Mouse (Mus musculus) embryonic facial prominence, embryonic 11.5 days (tissue): ENCODE data around the gene 4930404N11Rik. TPM values are rescaled to one million over a fixed set of nuclear protein-coding genes. Genes with fewer than 3 reads are reported as not detected.

Experiments used
- ATAC-seq: fragments of 200-750 bp; cut with Nextera tagmentation; replicated peaks from 2 replicates; pipeline ENCODE4 v1.8.0; 2017; ENCODE audit warnings: low read depth; ENCODE audit not compliant: insufficient number of reproducible peaks, low FRiP score, low TSS enrichment
- DNase-seq: peaks from one replicate; pipeline ENCODE4 v3.0.0-alpha.2; 2015; ENCODE audit warnings: low spot score
- H3K27ac ChIP-seq: fragments of 300-500 bp; sonication (generic); replicated peaks from 2 replicates; pipeline ENCODE4 v1.5.1; 2014; ENCODE audit warnings: mild to moderate bottlenecking, low read depth, low read length, control low read depth
- H3K27me3 ChIP-seq: fragments of 300-500 bp; sonication (generic); 2 replicates; pipeline ENCODE4 v1.6.1; 2014; ENCODE audit warnings: mild to moderate bottlenecking, low read length, moderate library complexity, mixed read lengths; ENCODE audit not compliant: control insufficient read depth, insufficient read depth
- H3K36me3 ChIP-seq: fragments of 300-500 bp; sonication (generic); replicated peaks from 2 replicates; pipeline ENCODE4 v1.6.1; 2014; ENCODE audit warnings: low read depth, mild to moderate bottlenecking, low read length, moderate library complexity, mixed read lengths; ENCODE audit not compliant: control insufficient read depth, insufficient read depth
- H3K4me1 ChIP-seq: fragments of 300-500 bp; sonication (generic); 2 replicates; pipeline ENCODE4 v1.6.1; 2014; ENCODE audit warnings: low read length, mixed read lengths; ENCODE audit not compliant: control insufficient read depth, insufficient read depth
- H3K4me2 ChIP-seq: fragments of 300-500 bp; sonication (generic); 2 replicates; pipeline ENCODE4 v1.6.1; 2014; ENCODE audit warnings: low read depth, mild to moderate bottlenecking, control low read depth, low read length, moderate library complexity
- H3K4me3 ChIP-seq: fragments of 300-500 bp; sonication (generic); 2 replicates; pipeline ENCODE4 v1.5.1; 2014; ENCODE audit warnings: low read depth, low read length, control low read depth
- H3K9ac ChIP-seq: fragments of 300-500 bp; sonication (generic); replicated peaks from 2 replicates; pipeline ENCODE4 v1.6.1; 2014; ENCODE audit warnings: mild to moderate bottlenecking, control low read depth, low read length
- H3K9me3 ChIP-seq: fragments of 300-500 bp; sonication (generic); replicated peaks from 2 replicates; pipeline ENCODE4 v1.6.1; 2016; ENCODE audit warnings: mild to moderate bottlenecking, low read length, inconsistent platforms, mixed read lengths; ENCODE audit not compliant: control insufficient read depth
- WGBS: fragments of 180-500 bp; shearing (Covaris S2); extraction: QIAGEN DNeasy Blood & Tissue Kit; methylation state at CpG from one replicate; pipeline ENCODE4 v1.1.7; 2014; 5-methylcytosine and 5-hydroxymethylcytosine counted together
- microRNA-seq: library from miRNA; unstranded; fragments of <30 nt; microRNA quantifications from one replicate; pipeline ENCODE4, GENCODE M21; 2016; ENCODE audit warnings: borderline number of aligned reads
- polyA plus RNA-seq: library from polyadenylated mRNA; unstranded; fragments of >200 nt; fragmentation: Nextera tagmentation; extraction: Ambion mirVana; gene quantifications from 2 replicates; pipeline ENCODE4 v1.2.1, GENCODE M21; 2014

4930404N11Rik gene
- polyA plus RNA-seq, 1 experiment from 2014 or later: not detected

- H3K36me3 ChIP-seq: peaks cover 21% of the 10 kb centered on the region
- DNase-seq (no peak), ATAC-seq (no peak)
- H3K4me1 ChIP-seq: peaks cover 3% of the 10 kb centered on the region
- 78% methylated on average over 7 of the region's 7 CpGs for WGBS
- H3K4me3 ChIP-seq: no peak overlapping the region
- no peaks in the 10 kb centered on the region for H3K27me3 ChIP-seq
- H3K9ac ChIP-seq: no peak overlapping the region
- H3K27ac ChIP-seq: no peak overlapping the region
- H3K4me2 ChIP-seq: no peak overlapping the region
- H3K9me3 ChIP-seq: no peaks in the 10 kb centered on the region
Measured at GRCm38 (mm10) chr10:81314201-81314600, 51.4 kb downstream of the 4930404N11Rik start.

GRCm38 (mm10) chr10:81313581-81313980 is 52.0 kb downstream of the 4930404N11Rik start:
- Histone ChIP-seq H3K27ac (no peak overlapping the region), H3K9ac (no peak overlapping the region), H3K9me3 (no peaks in the 10 kb centered on the region), H3K27me3 (no peaks in the 10 kb centered on the region), H3K36me3 (peaks cover 23% of the 10 kb centered on the region), H3K4me2 (no peak overlapping the region), H3K4me1 (no peaks in the 10 kb centered on the region; the same call in 1 of the 2 replicates), H3K4me3 (no peak overlapping the region)
- DNase-seq (no peak), ATAC-seq (no peak)
- WGBS: 91% methylated on average over 13 of the region's 13 CpGs

Small RNA genes within 50 kb of the gene (microRNA-seq; reads per million reads assigned to microRNA genes)
- gene Mir6913: not detected

Other genes starting within 250 kb of the 4930404N11Rik start
- gene Zbtb7a, start 230.6 kb downstream of the 4930404N11Rik start, polyA plus RNA-seq: 4.9 and 5.5 TPM in 2 replicates
- gene Pias4, start 197.9 kb downstream of the 4930404N11Rik start, polyA plus RNA-seq: 36.1 and 46.5 TPM in 2 replicates
- 417 and 424 TPM in 2 replicates for gene Eef2, start 189.2 kb downstream of the 4930404N11Rik start, polyA plus RNA-seq
- gene Dapk3, start 182.8 kb downstream of the 4930404N11Rik start, polyA plus RNA-seq: 47.4 and 49.4 TPM in 2 replicates
- gene 4930442H23Rik, start 182.0 kb downstream of the 4930404N11Rik start, polyA plus RNA-seq: not detected in 2 replicates
- not detected in 2 replicates for gene Nmrk2, start 163.8 kb downstream of the 4930404N11Rik start, polyA plus RNA-seq
- gene Atcay, start 135.0 kb downstream of the 4930404N11Rik start, polyA plus RNA-seq: 4.1 and 5.3 TPM in 2 replicates
- 2.5 and 2.8 TPM in 2 replicates for gene Zfr2, start 132.7 kb downstream of the 4930404N11Rik start, polyA plus RNA-seq
- 2.6 and 4.0 TPM in 2 replicates for gene Matk, start 112.9 kb downstream of the 4930404N11Rik start, polyA plus RNA-seq
- gene Mrpl54, start 98.9 kb downstream of the 4930404N11Rik start, polyA plus RNA-seq: 203 and 205 TPM in 2 replicates
- gene Apba3, start 98.9 kb downstream of the 4930404N11Rik start, polyA plus RNA-seq: 35.3 and 41.3 TPM in 2 replicates
- gene Tjp3, start 74.2 kb downstream of the 4930404N11Rik start, polyA plus RNA-seq: 2.5 and 3.3 TPM in 2 replicates
- gene Pip5k1c, start 72.9 kb downstream of the 4930404N11Rik start, polyA plus RNA-seq: 41.5 and 46.6 TPM in 2 replicates
- gene Cactin, start 44.7 kb downstream of the 4930404N11Rik start, polyA plus RNA-seq: 30.1 and 30.5 TPM in 2 replicates
- 1.4 and 2.1 TPM in 2 replicates for gene Tbxa2r, start 37.1 kb downstream of the 4930404N11Rik start, polyA plus RNA-seq
- not detected in 2 replicates for gene Gipc3, start 22.6 kb downstream of the 4930404N11Rik start, polyA plus RNA-seq
- 97.9 and 103 TPM in 2 replicates for gene Hmg20b, start 15.3 kb downstream of the 4930404N11Rik start, polyA plus RNA-seq
- 3.4 and 4.0 TPM in 2 replicates for gene Mfsd12, start 8.3 kb downstream of the 4930404N11Rik start, polyA plus RNA-seq
- 92.1 and 95.0 TPM in 2 replicates for gene Fzr1, start 12.7 kb upstream of the 4930404N11Rik start, polyA plus RNA-seq
- gene Dohh, start 18.6 kb upstream of the 4930404N11Rik start, polyA plus RNA-seq: 45.0 and 52.5 TPM in 2 replicates
- 2.5 and 4.1 TPM in 2 replicates for gene Gm48551, start 18.6 kb upstream of the 4930404N11Rik start, polyA plus RNA-seq
- gene Gm48552, start 23.2 kb upstream of the 4930404N11Rik start, polyA plus RNA-seq: 0.63 TPM in 1 of 2 replicates, not detected in the other
- 3.4 and 4.1 TPM in 2 replicates for gene Smim24, start 27.2 kb upstream of the 4930404N11Rik start, polyA plus RNA-seq
- 13.1 and 16.1 TPM in 2 replicates for gene Nfic, start 89.8 kb upstream of the 4930404N11Rik start, polyA plus RNA-seq
- gene Celf5, start 116.9 kb upstream of the 4930404N11Rik start, polyA plus RNA-seq: 2.5 and 2.7 TPM in 2 replicates
- gene Ncln, start 130.6 kb upstream of the 4930404N11Rik start, polyA plus RNA-seq: 31.9 and 44.2 TPM in 2 replicates
- 0.20 and 0.31 TPM in 2 replicates for gene S1pr4, start 134.3 kb upstream of the 4930404N11Rik start, polyA plus RNA-seq
- gene Gna15, start 158.4 kb upstream of the 4930404N11Rik start, polyA plus RNA-seq: 0.77 and 0.92 TPM in 2 replicates
- 62.0 and 68.6 TPM in 2 replicates for gene Gna11, start 179.4 kb upstream of the 4930404N11Rik start, polyA plus RNA-seq
- gene Aes, start 193.7 kb upstream of the 4930404N11Rik start, polyA plus RNA-seq: 303 and 321 TPM in 2 replicates
- gene Tle2, start 208.7 kb upstream of the 4930404N11Rik start, polyA plus RNA-seq: 14.1 and 15.3 TPM in 2 replicates
- 7.1 and 10.7 TPM in 2 replicates for gene Tle6, start 235.3 kb upstream of the 4930404N11Rik start, polyA plus RNA-seq
- gene BC025920, start 240.5 kb upstream of the 4930404N11Rik start, polyA plus RNA-seq: 0.52 and 0.70 TPM in 2 replicates